Mouse (Mus musculus) brain, embryonic 14.5 days (tissue): Measurements from ENCODE around the gene Taar7b.

Experiments
- CTCF ChIP-seq: fragments of 200-500 bp; IDR thresholded peaks from 2 replicates; pipeline ENCODE4 v1.5.1; 2012; ENCODE audit warnings: inconsistent platforms, mild to moderate bottlenecking, moderate library complexity, borderline replicate concordance; ENCODE audit not compliant: insufficient read depth, insufficient read length; ENCODE audit errors: extremely low read depth
- POLR2A ChIP-seq: fragments of 200-500 bp; IDR thresholded peaks from 2 replicates; pipeline ENCODE4 v1.6.1; 2012; ENCODE audit warnings: mild to moderate bottlenecking, inconsistent platforms, borderline replicate concordance; ENCODE audit not compliant: poor library complexity, insufficient read depth, insufficient read length, severe bottlenecking; ENCODE audit errors: extremely low read depth

GRCm38 (mm10) chr10:23959071-23959470 lies 40.7 kb upstream of the Taar7b start:
- no peak for TF ChIP-seq POLR2A
- TF ChIP-seq CTCF = no peak
